Mouse (Mus musculus): ENCODE data around the gene Tlx3. TPM values are rescaled to one million over a fixed set of nuclear protein-coding genes. Genes with fewer than 3 reads are reported as not detected.

The Tlx3 gene
- polyA plus RNA-seq, 1 experiment = 0.09 TPM

GRCm38 (mm10) chr11:33159741-33160140 lies 43.6 kb downstream of the Tlx3 start:
- peaks cover 26% of the 10 kb centered on the region for H3K4me1 ChIP-seq (ENCODE audit: control insufficient read depth)
- H3K27me3 ChIP-seq (ENCODE audit: control insufficient read depth) = no peaks in the 10 kb centered on the region
- TF ChIP-seq GATA1 (IDR thresholded peaks at IDR 0.05; ENCODE audit: low read length) (no peak), TAL1 (IDR thresholded peaks at IDR 0.05; ENCODE audit: low read length) (no peak)
- peaks cover 69% of the 10 kb centered on the region for H3K36me3 ChIP-seq (ENCODE audit: control insufficient read depth)
- H3K4me3 ChIP-seq (replicated peaks) = no peak overlapping the region
- no peaks in the 10 kb centered on the region for H3K9me3 ChIP-seq (ENCODE audit: control insufficient read depth, low read length)

- no peaks in the 10 kb centered on the region for H3K9me3 ChIP-seq (ENCODE audit: control insufficient read depth, low read length)
- peaks cover 16% of the 10 kb centered on the region for H3K4me1 ChIP-seq (ENCODE audit: control insufficient read depth)
- H3K4me3 ChIP-seq (replicated peaks) = no peak overlapping the region
- no peaks in the 10 kb centered on the region for H3K27me3 ChIP-seq (ENCODE audit: control insufficient read depth)
- H3K36me3 ChIP-seq (ENCODE audit: control insufficient read depth) = peaks cover 90% of the 10 kb centered on the region
- no peak for TF ChIP-seq GATA1 (IDR thresholded peaks at IDR 0.05; ENCODE audit: low read length)
Observed at GRCm38 (mm10) chr11:33157453-33158196, 45.8 kb downstream of the Tlx3 start.

GRCm38 (mm10) chr11:33156436-33157015 lies 46.9 kb downstream of the Tlx3 start:
- H3K9me3 ChIP-seq (ENCODE audit: control insufficient read depth, low read length) = no peaks in the 10 kb centered on the region
- peaks cover 99% of the 10 kb centered on the region for H3K36me3 ChIP-seq (ENCODE audit: control insufficient read depth)
- no peaks in the 10 kb centered on the region for H3K27me3 ChIP-seq (ENCODE audit: control insufficient read depth)
- TF ChIP-seq TAL1 (IDR thresholded peaks at IDR 0.05; ENCODE audit: low read length) = no peak
- TF ChIP-seq GATA1 (IDR thresholded peaks at IDR 0.05; ENCODE audit: low read length) = no peak
- peaks cover 7% of the 10 kb centered on the region for H3K4me1 ChIP-seq (ENCODE audit: control insufficient read depth)
- no peak overlapping the region for H3K4me3 ChIP-seq (replicated peaks)

- no peak for TF ChIP-seq GATA1 (IDR thresholded peaks at IDR 0.05; ENCODE audit: low read length)
- TF ChIP-seq TAL1 (IDR thresholded peaks at IDR 0.05; ENCODE audit: low read length) = no peak
- Histone ChIP-seq H3K27me3 (ENCODE audit: control insufficient read depth) (peaks cover 1% of the 10 kb centered on the region; the same call in 1 of the 2 replicates), H3K36me3 (ENCODE audit: control insufficient read depth) (peaks cover 100% of the 10 kb centered on the region), H3K4me1 (ENCODE audit: control insufficient read depth) (no peaks in the 10 kb centered on the region), H3K4me3 (replicated peaks) (no peak overlapping the region), H3K9me3 (ENCODE audit: control insufficient read depth, low read length) (no peaks in the 10 kb centered on the region)
Observed at GRCm38 (mm10) chr11:33154459-33154858, 48.9 kb downstream of the Tlx3 start.

GRCm38 (mm10) chr11:33152997-33153396 lies 50.4 kb downstream of the Tlx3 start:
- Histone ChIP-seq H3K27me3 (ENCODE audit: control insufficient read depth) (peaks cover 16% of the 10 kb centered on the region), H3K4me3 (replicated peaks) (no peak overlapping the region), H3K9me3 (ENCODE audit: control insufficient read depth, low read length) (no peaks in the 10 kb centered on the region; the same call in 1 of the 2 replicates), H3K36me3 (ENCODE audit: control insufficient read depth) (peaks cover 90% of the 10 kb centered on the region), H3K4me1 (ENCODE audit: control insufficient read depth) (peaks cover 3% of the 10 kb centered on the region)
- no peak for TF ChIP-seq GATA1 (IDR thresholded peaks at IDR 0.05; ENCODE audit: low read length)
- TF ChIP-seq TAL1 (IDR thresholded peaks at IDR 0.05; ENCODE audit: low read length) = no peak

- Histone ChIP-seq H3K4me1 (ENCODE audit: control insufficient read depth) (peaks cover 9% of the 10 kb centered on the region), H3K36me3 (ENCODE audit: control insufficient read depth) (peaks cover 78% of the 10 kb centered on the region), H3K4me3 (replicated peaks) (no peak overlapping the region), H3K27me3 (ENCODE audit: control insufficient read depth) (peaks cover 28% of the 10 kb centered on the region), H3K9me3 (ENCODE audit: control insufficient read depth, low read length) (peaks cover 4% of the 10 kb centered on the region; the same call in 1 of the 2 replicates)
- TF ChIP-seq TAL1 (IDR thresholded peaks at IDR 0.05; ENCODE audit: low read length) (no peak), GATA1 (IDR thresholded peaks at IDR 0.05; ENCODE audit: low read length) (no peak)
Observed at GRCm38 (mm10) chr11:33151780-33152145, 51.6 kb downstream of the Tlx3 start.

- Histone ChIP-seq H3K9me3 (ENCODE audit: control insufficient read depth, low read length) (peaks cover 7% of the 10 kb centered on the region; the same call in 1 of the 2 replicates), H3K27me3 (ENCODE audit: control insufficient read depth) (peaks cover 33% of the 10 kb centered on the region), H3K4me1 (ENCODE audit: control insufficient read depth) (peaks cover 9% of the 10 kb centered on the region), H3K36me3 (ENCODE audit: control insufficient read depth) (peaks cover 73% of the 10 kb centered on the region), H3K4me3 (replicated peaks) (no peak overlapping the region)
- TF ChIP-seq GATA1 (IDR thresholded peaks at IDR 0.05; ENCODE audit: low read length) = no peak
- no peak for TF ChIP-seq TAL1 (IDR thresholded peaks at IDR 0.05; ENCODE audit: low read length)
Observed at GRCm38 (mm10) chr11:33151128-33151779, 52.1 kb downstream of the Tlx3 start.

Other genes starting within 250 kb of the Tlx3 start
- gene Fgf18, start 56.2 kb downstream of the Tlx3 start, polyA plus RNA-seq (2012) = not detected in 2 replicates
- gene Npm1, start 40.4 kb downstream of the Tlx3 start, polyA plus RNA-seq (2012) = 4.4 and 5.8 TPM in 2 replicates
- not detected in 2 replicates for gene Gm12117, start 73.1 kb upstream of the Tlx3 start, polyA plus RNA-seq (2012)

Measured in erythroblast, embryonic 14.5 days (primary cell).